Mouse (Mus musculus) naive thymus-derived CD4-positive, alpha-beta T cell, adult 2 months (primary cell): Measurements from ENCODE around the gene Galnt12.

Experiments
- DNase-seq: peaks from one replicate; pipeline ENCODE4 v3.0.0-alpha.2; 2011; ENCODE audit warnings: low read depth

Galnt12 gene

GRCm38 (mm10) chr4:47093647-47094046, 1.9 kb downstream of the Galnt12 start:
- no peak for DNase-seq

- no peak for DNase-seq
Observed at GRCm38 (mm10) chr4:47103561-47103960, 11.9 kb downstream of the Galnt12 start.

DNA sequence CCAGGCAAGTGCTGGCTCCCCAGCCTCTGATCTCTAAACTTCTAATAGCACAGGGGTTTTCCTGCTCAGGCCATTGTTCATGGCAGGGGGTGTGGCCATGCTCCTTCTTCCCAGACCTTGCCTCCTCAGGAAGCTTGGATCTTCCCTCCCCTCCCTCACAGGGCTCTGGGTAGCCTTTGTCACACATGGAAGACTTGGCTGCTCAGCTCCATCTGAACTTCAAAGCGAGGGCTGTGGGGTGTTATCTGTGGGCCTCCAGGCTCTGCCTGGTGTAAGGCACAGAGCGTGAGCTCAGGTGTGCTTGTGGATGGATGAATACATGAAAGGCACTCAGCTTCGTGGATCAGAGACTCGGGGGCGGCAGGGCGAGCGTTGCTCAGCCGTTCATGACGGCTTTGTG, 20.2 kb downstream of the Galnt12 start:
- DNase-seq, result no peak

GRCm38 (mm10) chr4:47112560-47112959, 20.9 kb downstream of the Galnt12 start:
- no peak for DNase-seq

- peak; percentile 61 for DNase-seq
Observed at GRCm38 (mm10) chr4:47122051-47122706, 30.5 kb downstream of the Galnt12 start.

DNA sequence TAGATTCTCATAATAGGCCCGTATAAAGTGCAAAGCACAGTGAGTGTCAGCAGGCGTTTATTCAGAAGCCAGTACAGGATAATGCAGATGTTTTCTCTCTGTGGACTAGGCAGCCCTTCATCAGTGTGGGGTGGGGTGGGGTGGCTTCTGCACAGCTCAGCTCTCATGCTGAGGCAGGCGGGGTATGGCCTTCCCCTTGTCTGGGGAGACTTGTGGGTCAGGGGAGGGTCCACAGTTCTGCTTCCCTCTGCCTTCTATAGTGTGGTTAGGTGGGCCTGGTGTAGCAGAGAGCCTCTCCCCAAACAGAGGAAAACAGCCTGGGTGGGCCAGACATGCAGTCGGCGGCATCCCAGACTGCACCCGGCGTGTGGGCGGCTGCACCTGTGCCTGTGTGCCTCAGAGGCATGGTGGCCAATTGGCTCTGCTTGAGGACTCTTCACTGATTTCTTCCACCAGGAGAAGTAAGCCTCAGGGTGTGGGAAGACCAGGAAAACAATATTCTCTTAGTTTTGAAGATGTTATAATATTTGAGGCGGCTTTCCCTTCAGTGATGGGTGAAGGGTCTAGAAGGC, 32.5 kb downstream of the Galnt12 start:
- DNase-seq, result no peak

DNA sequence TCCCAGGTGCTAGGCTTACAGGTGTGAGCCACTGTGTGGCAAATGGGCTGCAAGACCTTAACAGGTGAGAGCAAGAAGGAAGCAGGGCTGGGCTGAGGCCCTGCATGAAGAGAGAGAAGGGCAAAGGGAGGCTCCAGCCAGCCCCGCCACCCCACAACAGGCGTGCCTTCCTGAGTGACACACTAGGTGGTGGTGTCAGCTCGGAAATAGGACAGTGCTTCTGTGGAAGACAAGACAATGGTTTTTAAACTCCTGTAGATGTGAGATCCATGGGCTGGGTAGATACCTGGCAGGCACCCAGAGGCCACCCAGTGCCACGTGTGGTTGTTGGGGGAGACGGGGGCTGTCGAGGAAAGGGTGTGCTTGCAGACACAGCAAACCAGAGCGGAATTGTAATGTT, 36.8 kb downstream of the Galnt12 start:
- DNase-seq, result no peak

DNA sequence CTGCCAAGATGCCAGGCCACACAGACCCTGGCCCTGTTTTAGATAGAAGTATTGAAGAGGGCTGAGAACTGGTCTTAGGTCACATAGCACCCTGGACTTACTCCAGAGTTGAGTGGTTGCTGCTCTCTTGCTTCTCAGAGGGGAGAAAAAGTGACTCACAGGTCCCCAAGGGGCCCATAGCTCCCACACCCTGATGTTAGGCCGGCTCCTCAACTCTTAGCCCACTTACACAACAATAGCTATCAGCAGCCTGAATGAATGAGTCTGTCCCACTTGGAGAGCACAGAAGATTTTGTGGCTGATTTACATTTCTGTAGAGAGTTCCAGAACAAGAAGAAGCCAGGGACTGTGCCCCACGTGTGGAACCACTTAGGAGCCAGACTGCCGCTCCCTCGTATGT, 37.9 kb downstream of the Galnt12 start:
- no peak for DNase-seq

GRCm38 (mm10) chr4:47130111-47131050, 38.7 kb downstream of the Galnt12 start:
- no peak for DNase-seq

DNA sequence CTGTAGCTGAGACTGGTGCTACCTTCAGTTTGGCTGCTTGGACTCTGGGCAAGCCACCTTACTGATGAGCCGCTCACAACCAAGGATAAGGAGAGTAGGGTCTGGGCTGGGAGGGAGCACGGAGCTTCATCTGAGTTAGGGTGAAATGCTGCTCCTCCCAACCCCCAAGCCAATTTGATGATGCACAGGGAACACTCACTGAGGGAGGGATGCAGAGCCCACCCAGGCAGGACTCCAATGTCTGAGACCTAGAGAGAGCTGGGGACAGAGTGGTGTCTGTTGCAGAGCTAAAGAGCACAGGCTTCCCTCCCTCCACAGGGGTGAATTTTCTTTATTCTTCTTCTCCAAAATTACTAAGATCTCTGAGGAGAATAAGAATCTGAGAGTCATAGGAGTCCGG, 40.2 kb downstream of the Galnt12 start:
- no peak for DNase-seq

- no peak for DNase-seq
Observed at GRCm38 (mm10) chr4:47132413-47132812, 40.7 kb downstream of the Galnt12 start.

GRCm38 (mm10) chr4:47136699-47137101, 45.0 kb downstream of the Galnt12 start:
- no peak for DNase-seq

- no peak for DNase-seq
Observed at GRCm38 (mm10) chr4:47137479-47137878, 45.8 kb downstream of the Galnt12 start.

- DNase-seq, result no peak
Observed at GRCm38 (mm10) chr4:47138411-47138810, 46.7 kb downstream of the Galnt12 start.

- no peak for DNase-seq
Observed at GRCm38 (mm10) chr4:47138967-47139777, 47.5 kb downstream of the Galnt12 start.

DNA sequence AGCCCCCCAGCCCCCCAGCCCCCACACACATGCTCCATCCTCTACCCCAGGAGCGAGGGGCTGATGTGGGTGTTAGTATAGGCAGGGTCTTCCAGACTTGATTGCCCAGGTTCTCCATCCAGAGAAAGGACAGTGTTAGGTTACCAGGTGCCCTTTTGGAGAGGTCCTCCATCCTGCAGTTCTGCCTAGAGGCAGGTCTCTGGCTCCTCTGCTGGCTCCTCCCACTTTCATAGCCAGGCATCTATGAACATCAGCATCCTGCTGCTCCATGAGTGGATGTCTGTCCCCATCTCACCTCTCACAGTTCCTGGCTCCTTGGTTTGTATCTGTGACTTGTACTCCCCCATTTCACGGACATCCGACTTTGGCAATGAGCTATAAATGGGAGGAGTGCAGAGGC, 48.6 kb downstream of the Galnt12 start:
- DNase-seq, result no peak

DNA sequence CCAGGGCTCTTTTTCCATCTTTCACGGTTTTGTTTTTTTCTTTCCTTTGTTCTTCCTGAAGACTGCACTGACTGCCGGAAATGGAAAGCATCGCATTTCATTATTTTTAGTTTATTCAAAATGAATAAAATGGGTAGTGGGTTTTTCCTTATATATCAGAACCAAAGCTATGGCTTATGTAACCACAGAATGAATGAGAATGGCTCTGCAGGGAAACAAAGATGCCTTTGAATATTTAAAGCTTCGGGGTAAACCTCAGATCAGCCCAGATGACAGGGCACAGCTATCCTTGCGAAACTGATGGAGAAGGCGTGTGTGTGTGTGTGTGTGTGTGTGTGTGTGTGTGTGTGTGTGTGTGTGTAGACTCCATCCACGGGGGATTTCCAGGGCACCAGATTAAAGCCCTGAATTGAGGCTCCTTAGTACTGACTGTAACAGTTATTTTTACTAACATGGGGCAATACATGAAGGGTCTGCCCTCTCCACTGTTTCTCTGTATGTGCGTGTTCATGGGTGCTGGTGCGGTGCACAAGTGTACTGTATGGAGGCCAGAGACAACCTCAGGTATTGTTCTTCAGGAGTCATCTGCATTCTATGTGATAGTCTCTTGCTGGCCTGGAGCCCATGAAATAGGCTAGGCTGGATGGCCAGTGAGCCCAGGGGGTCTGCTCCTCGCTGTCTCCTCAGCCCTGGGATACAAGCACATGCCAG, 49.9 kb downstream of the Galnt12 start:
- DNase-seq, result no peak

- no peak for DNase-seq
Observed at GRCm38 (mm10) chr4:47143849-47144248, 52.1 kb downstream of the Galnt12 start.

DNA sequence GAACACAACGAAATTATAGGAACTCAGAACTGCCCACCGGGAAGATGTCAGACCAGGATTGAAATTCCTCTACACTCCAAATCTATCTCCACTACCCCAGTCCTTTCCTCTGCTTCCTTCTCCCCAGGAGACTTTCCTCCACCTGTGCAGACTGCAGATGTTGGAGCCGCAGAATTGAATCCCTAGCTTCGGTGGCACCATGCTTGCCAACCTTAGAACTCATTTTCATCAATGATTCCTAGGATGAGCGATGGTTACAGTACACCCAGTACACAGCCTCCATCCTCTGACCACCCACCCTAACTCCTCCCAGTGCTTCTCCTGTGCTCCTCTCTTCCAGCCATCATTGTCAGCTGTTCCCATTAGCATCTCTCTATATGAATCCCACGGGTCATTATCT, 53.6 kb downstream of the Galnt12 start:
- DNase-seq, result no peak

DNA sequence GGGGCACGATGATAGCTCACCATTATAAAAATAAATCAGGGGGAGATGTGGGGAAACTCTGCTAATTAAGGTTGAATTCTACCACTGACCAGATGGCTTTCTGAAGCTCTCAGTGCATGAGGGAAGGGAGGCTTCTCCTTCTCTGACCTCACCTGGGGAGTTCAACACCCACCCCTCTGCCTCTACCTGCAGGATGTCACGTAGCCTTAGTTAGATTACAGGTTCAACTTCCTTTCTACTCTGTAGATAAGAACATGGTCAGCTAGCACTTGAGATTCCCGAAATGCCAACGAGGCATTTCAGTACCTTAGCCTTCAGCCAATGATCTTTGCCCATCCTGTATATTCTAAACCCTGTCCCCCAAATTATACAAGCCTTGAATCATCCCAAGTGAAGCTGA, 54.9 kb downstream of the Galnt12 start:
- no peak for DNase-seq

DNA sequence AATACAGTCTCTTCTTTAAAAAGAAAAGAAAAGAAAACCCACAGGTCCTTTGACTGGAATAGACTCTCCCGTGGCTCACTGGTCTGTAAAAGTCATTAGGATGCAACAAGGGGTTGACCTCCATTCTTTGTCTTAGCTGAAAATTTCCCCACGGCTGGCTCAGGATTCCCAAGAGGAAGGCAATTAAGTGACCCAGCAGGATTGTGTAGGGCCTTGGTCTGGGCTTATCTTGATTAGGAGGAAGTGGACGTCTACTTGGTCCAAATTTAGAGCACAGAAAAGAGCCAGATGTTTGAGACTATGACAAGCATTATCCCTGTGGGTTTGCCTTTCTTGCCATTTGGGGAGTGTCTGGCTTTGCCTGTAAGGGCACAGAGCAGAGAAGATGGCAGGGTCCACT, 58.3 kb downstream of the Galnt12 start:
- no peak for DNase-seq

DNA sequence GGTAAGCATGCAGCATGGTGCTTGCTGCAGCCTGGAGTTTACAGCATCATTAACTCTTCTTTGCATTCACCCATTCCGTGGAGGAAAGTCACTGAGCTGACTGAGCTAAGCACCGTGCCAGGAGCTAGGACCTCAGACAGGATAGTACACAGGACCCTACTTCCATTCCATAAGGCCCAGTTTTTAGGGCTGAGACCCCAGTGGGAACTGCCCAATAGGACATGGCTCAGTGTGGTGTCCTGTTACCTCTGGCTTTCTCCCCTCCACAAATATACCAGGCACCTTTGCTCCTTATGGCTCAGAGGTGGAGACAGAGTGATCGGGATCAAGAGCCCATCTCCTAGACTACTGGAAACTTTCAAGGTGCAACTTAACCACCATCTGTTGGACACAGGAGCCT, 59.1 kb downstream of the Galnt12 start:
- no peak for DNase-seq
